Comparison of ENCODE assay signal across 20 mouse cellular contexts in the genomic region with DNA sequence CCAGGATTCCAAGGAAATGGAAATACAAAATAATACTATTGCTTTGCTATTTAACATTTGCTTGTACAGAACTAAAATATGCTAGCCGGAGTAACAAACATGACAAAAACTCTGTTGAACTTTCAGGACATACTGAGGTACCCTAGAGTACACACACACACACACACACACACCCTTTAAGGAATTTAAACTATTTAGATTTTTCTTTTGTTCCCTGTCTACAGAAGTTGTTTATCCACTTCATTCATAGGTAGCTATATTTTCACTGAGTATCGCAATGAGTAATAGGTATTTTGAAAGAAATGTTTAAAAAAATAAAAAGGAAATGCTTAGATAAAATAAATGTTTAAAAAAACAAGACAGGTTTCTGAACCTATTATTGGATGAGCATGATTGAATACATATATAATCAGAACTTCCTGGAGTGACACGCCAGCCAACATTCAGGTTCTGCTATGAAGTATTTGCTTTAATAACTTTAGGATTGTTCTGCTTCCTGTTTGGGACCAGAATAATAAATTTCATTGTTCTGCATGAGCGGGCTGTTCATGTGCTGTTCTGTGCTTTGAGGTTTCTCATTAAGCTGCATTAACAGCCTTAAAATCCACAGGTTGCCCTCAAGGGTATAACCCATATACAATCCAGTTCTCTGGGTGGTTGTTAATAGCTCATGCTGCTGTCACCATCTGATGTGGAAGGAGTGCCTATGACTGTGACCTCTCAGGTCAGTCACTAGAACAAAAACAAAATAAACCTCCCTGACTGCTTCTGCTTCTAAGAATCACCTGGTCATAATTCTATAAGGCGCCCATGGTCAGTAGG. TPM values are rescaled to one million over a fixed set of nuclear protein-coding genes. Genes with fewer than 3 reads are reported as not detected.
DNase-seq lines count a peak whose midpoint lies in the region; ATAC-seq and TF ChIP-seq lines count a peak whose summit lies in the region.
"Had no signal": no experiment of that assay in that cellular context is flagged by ENCODE, and none has a peak within 500 bp of the region (broad histone marks: within the 10 kb centered on the region; RNA-seq: fewer than 3 reads in every experiment).

No protein-coding gene starts in this region.

- DNase-seq in forebrain, postnatal 0 days: no peak
- no peak for DNase-seq in left cerebral cortex, adult 2 months (ENCODE audit: extremely low spot score in 1 of 2, low spot score in 2 of 2)
- no peak for DNase-seq in left cerebral cortex, postnatal 14 days (ENCODE audit: low spot score in 2 of 2)
- DNase-seq in urinary bladder, postnatal 36 days (ENCODE audit: low spot score in 2 of 2): no peak
- DNase-seq: cerebellum, adult 9-10 months; gastrocnemius, postnatal 25 days; heart, postnatal 10 days; kidney, adult 18-20 months; lung, postnatal 14 days; right cerebral cortex, postnatal 4 days; thymus, postnatal 4 days had no signal

- no peak for ATAC-seq in forebrain, postnatal 0 days
- ATAC-seq in forebrain, embryonic 15.5 days (replicated peaks): no peak
- ATAC-seq in embryonic facial prominence, embryonic 13.5 days (ENCODE audit: insufficient number of reproducible peaks, insufficient read depth, low FRiP score, low TSS enrichment, low read depth): no peak
- ATAC-seq in limb, embryonic 12.5 days (ENCODE audit: insufficient number of reproducible peaks, insufficient read depth, low FRiP score, low TSS enrichment, low read depth): peak; percentile 52; the same call in 1 of the 2 replicates
- no peak for ATAC-seq in megakaryocyte, adult 5-6 weeks (ENCODE audit: poor library complexity, severe bottlenecking)
- ATAC-seq: liver, embryonic 12.5 days had no signal

- no peaks in the 10 kb centered on the region for H3K27me3 ChIP-seq in forebrain, postnatal 0 days (ENCODE audit: insufficient read depth, low read length)
- H3K27me3 ChIP-seq in forebrain, embryonic 15.5 days: no peaks in the 10 kb centered on the region
- H3K27me3 ChIP-seq in embryonic facial prominence, embryonic 13.5 days: no peaks in the 10 kb centered on the region
- no peaks in the 10 kb centered on the region for H3K27me3 ChIP-seq in limb, embryonic 12.5 days
- H3K27me3 ChIP-seq: hindbrain, embryonic 12.5 days; liver, embryonic 12.5 days had no signal

- intact Hi-C loops in left cerebral cortex, adult 2 months (cut with DNase I): loop anchor here (2.0 to 10.0 kb wide), 2 partner anchors 26 to 238 kb away; no protein-coding TSS in a partner anchor
- intact Hi-C loops in left cerebral cortex, postnatal 14 days (cut with DNase I): no loop called here

- peak overlapping the region; percentile 69 for H3K27ac ChIP-seq in forebrain, postnatal 0 days (ENCODE audit: low read depth, low read length)
- no peak overlapping the region for H3K27ac ChIP-seq in forebrain, embryonic 15.5 days (replicated peaks)
- H3K27ac ChIP-seq in left cerebral cortex, adult 2 months: peak overlapping the region; percentile 71
- peak overlapping the region; percentile 79 for H3K27ac ChIP-seq in embryonic facial prominence, embryonic 13.5 days
- peak overlapping the region; percentile 78 for H3K27ac ChIP-seq in limb, embryonic 12.5 days
- H3K27ac ChIP-seq: heart, embryonic 10.5 days; hindbrain, embryonic 12.5 days; liver, embryonic 12.5 days; midbrain, embryonic 10.5 days had no signal

- no peaks in the 10 kb centered on the region; the same call in 1 of the 2 replicates for H3K36me3 ChIP-seq in forebrain, postnatal 0 days (ENCODE audit: insufficient read depth)
- H3K36me3 ChIP-seq in forebrain, embryonic 15.5 days: 0 out of 2 replicates have a peak, but pooled peaks cover 4% of the 10 kb centered on the region
- H3K36me3 ChIP-seq in embryonic facial prominence, embryonic 13.5 days: no peaks in the 10 kb centered on the region
- no peaks in the 10 kb centered on the region for H3K36me3 ChIP-seq in limb, embryonic 12.5 days
- H3K36me3 ChIP-seq: heart, embryonic 10.5 days; hindbrain, embryonic 12.5 days; liver, embryonic 12.5 days; midbrain, embryonic 10.5 days had no signal

- no peaks in the 10 kb centered on the region for H3K9me3 ChIP-seq in forebrain, postnatal 0 days (ENCODE audit: low read length)
- H3K9me3 ChIP-seq in forebrain, embryonic 15.5 days: no peaks in the 10 kb centered on the region
- no peaks in the 10 kb centered on the region for H3K9me3 ChIP-seq in embryonic facial prominence, embryonic 13.5 days
- H3K9me3 ChIP-seq in limb, embryonic 12.5 days: no peaks in the 10 kb centered on the region
- H3K9me3 ChIP-seq: heart, embryonic 10.5 days; hindbrain, embryonic 12.5 days; liver, embryonic 12.5 days; midbrain, embryonic 10.5 days had no signal

- H3K4me3 ChIP-seq in forebrain, postnatal 0 days (ENCODE audit: low read depth, low read length): no peak overlapping the region
- H3K4me3 ChIP-seq in forebrain, embryonic 15.5 days: no peak overlapping the region
- no peak overlapping the region for H3K4me3 ChIP-seq in left cerebral cortex, adult 2 months
- H3K4me3 ChIP-seq in embryonic facial prominence, embryonic 13.5 days: no peak overlapping the region
- H3K4me3 ChIP-seq in limb, embryonic 12.5 days (replicated peaks): no peak overlapping the region
- H3K4me3 ChIP-seq: heart, embryonic 10.5 days; hindbrain, embryonic 12.5 days; liver, embryonic 12.5 days; midbrain, embryonic 10.5 days had no signal

- no peak for TF ChIP-seq CTCF in forebrain, postnatal 0 days (IDR thresholded peaks at IDR 0.05; ENCODE audit: low read depth)
- no peak for TF ChIP-seq CTCF in left cerebral cortex, adult 2 months (IDR thresholded peaks at IDR 0.05)

- 0 out of 2 replicates have a peak, but pooled peaks cover 5% of the 10 kb centered on the region for H3K4me1 ChIP-seq in forebrain, postnatal 0 days (ENCODE audit: insufficient read depth)
- H3K4me1 ChIP-seq in forebrain, embryonic 15.5 days: no peaks in the 10 kb centered on the region
- H3K4me1 ChIP-seq in embryonic facial prominence, embryonic 13.5 days: peaks cover 25% of the 10 kb centered on the region
- peaks cover 31% of the 10 kb centered on the region for H3K4me1 ChIP-seq in limb, embryonic 12.5 days (replicated peaks)
- H3K4me1 ChIP-seq: liver, embryonic 12.5 days had no signal

- H3K9ac ChIP-seq in forebrain, postnatal 0 days: no peak overlapping the region
- no peak overlapping the region for H3K9ac ChIP-seq in forebrain, embryonic 15.5 days (replicated peaks)
- no peak overlapping the region for H3K9ac ChIP-seq in embryonic facial prominence, embryonic 13.5 days
- no peak overlapping the region for H3K9ac ChIP-seq in limb, embryonic 12.5 days (replicated peaks)
- H3K9ac ChIP-seq: hindbrain, embryonic 12.5 days; liver, embryonic 12.5 days had no signal

- 81% methylated on average over 5 of the region's 5 CpGs for WGBS in forebrain, postnatal 0 days
- WGBS in forebrain, embryonic 15.5 days: 87% methylated on average over 5 of the region's 5 CpGs
- WGBS in embryonic facial prominence, embryonic 13.5 days: 41% methylated on average over 5 of the region's 5 CpGs
- WGBS in limb, embryonic 12.5 days: 25% methylated on average over 5 of the region's 5 CpGs

- H3K4me2 ChIP-seq in forebrain, postnatal 0 days (ENCODE audit: low read depth): no peak overlapping the region
- no peak overlapping the region for H3K4me2 ChIP-seq in forebrain, embryonic 15.5 days (replicated peaks)
- no peak overlapping the region for H3K4me2 ChIP-seq in embryonic facial prominence, embryonic 13.5 days
- no peak overlapping the region for H3K4me2 ChIP-seq in limb, embryonic 12.5 days
- H3K4me2 ChIP-seq: hindbrain, embryonic 12.5 days; liver, embryonic 12.5 days had no signal

RNA-seq across cellular contexts. Expression of gene Ptn, which starts 32.3 kb away (rescaled TPM):
- 598 and 696 TPM in 2 replicates for total RNA-seq in forebrain, postnatal 0 days (2014; rRNA removed)
- polyA plus RNA-seq in forebrain, postnatal 0 days (2015; fragmentation: Nextera tagmentation; extraction: Ambion mirVana): 916 and 1,048 TPM in 2 replicates
- 502 and 540 TPM in 2 replicates for polyA plus RNA-seq in forebrain, embryonic 15.5 days (2015; fragmentation: Nextera tagmentation; extraction: Ambion mirVana)
- 100 to 1,000 TPM; 358 to 392 TPM for total RNA-seq in left cerebral cortex, adult 2 months (2021)
- 100 to 1,000 TPM; 630 to 696 TPM for total RNA-seq in left cerebral cortex, postnatal 14 days (2021)
- 731 and 758 TPM in 2 replicates for polyA plus RNA-seq in embryonic facial prominence, embryonic 13.5 days (2015; fragmentation: Nextera tagmentation; extraction: Ambion mirVana)
- polyA plus RNA-seq in limb, embryonic 12.5 days (2016; fragmentation: Nextera tagmentation; extraction: Ambion mirVana): 395 and 421 TPM in 2 replicates
- not detected in 2 replicates for total RNA-seq in megakaryocyte, adult 5-6 weeks (2015)
- total RNA-seq in megakaryocyte, adult 5-6 weeks (2017): not detected in 2 replicates
- total RNA-seq: MEL had no signal

Comparison
In these comparisons a context has a peak if more than half of its experiments do, and no peak if none do; other contexts are left out.
1. RNA of gene Ptn, which starts 32.3 kb away (total RNA-seq): 630 to 696 TPM in left cerebral cortex, postnatal 14 days, 598 to 696 TPM in forebrain, postnatal 0 days and 358 to 392 TPM in left cerebral cortex, adult 2 months; not detected in megakaryocyte, adult 5-6 weeks; every median in the first group is over 100 times any median in the second.